Mouse (Mus musculus): Measurements from ENCODE around the gene Emc4. TPM values are rescaled to one million over a fixed set of nuclear protein-coding genes. Genes with fewer than 3 reads are reported as not detected.

The Emc4 gene
- total RNA-seq, 2 experiments from 2014 or later: 141 to 144 TPM

- no peak for DNase-seq (ENCODE audit: extremely low spot score in 1 of 2, low spot score in 1 of 2)
Measured at GRCm38 (mm10) chr2:112341117-112341516, 26.7 kb downstream of the Emc4 start.

- no peak for DNase-seq (ENCODE audit: extremely low spot score in 1 of 2, low spot score in 1 of 2)
Measured at GRCm38 (mm10) chr2:112339736-112340135, 28.1 kb downstream of the Emc4 start.

- no peak for DNase-seq (ENCODE audit: extremely low spot score in 1 of 2, low spot score in 1 of 2)
Measured at GRCm38 (mm10) chr2:112337211-112337610, 30.6 kb downstream of the Emc4 start.

- DNase-seq (ENCODE audit: extremely low spot score in 1 of 2, low spot score in 1 of 2): no peak
Measured at GRCm38 (mm10) chr2:112332051-112332898, 35.6 kb downstream of the Emc4 start.

- DNase-seq (ENCODE audit: extremely low spot score in 1 of 2, low spot score in 1 of 2): no peak
Measured at GRCm38 (mm10) chr2:112328069-112328777, 39.6 kb downstream of the Emc4 start.

- DNase-seq (ENCODE audit: extremely low spot score in 1 of 2, low spot score in 1 of 2): no peak
Measured at GRCm38 (mm10) chr2:112318905-112319304, 48.9 kb downstream of the Emc4 start.

GRCm38 (mm10) chr2:112318227-112318626 is 49.6 kb downstream of the Emc4 start:
- DNase-seq (ENCODE audit: extremely low spot score in 1 of 2, low spot score in 1 of 2): no peak

GRCm38 (mm10) chr2:112315638-112316037 is 52.2 kb downstream of the Emc4 start:
- no peak for DNase-seq (ENCODE audit: extremely low spot score in 1 of 2, low spot score in 1 of 2)

Other genes with a start within 250 kb of the Emc4 start
- not detected for gene Olfr1316, start 233.1 kb downstream of the Emc4 start, total RNA-seq (2021)
- not detected for gene Olfr1317, start 227.7 kb downstream of the Emc4 start, total RNA-seq (2021)
- not detected for gene Olfr1318, start 213.8 kb downstream of the Emc4 start, total RNA-seq (2021)
- 10 to 100 TPM; 78.7 to 95.6 TPM for gene Lpcat4, start 128.6 kb downstream of the Emc4 start, total RNA-seq (2021)
- not detected for gene Nutm1, start 108.7 kb downstream of the Emc4 start, total RNA-seq (2021)
- gene Nop10, start 106.1 kb downstream of the Emc4 start, total RNA-seq (2021): 10 to 100 TPM; 53.6 to 59.6 TPM
- gene Slc12a6, start 102.2 kb downstream of the Emc4 start, total RNA-seq (2021): 100 to 1,000 TPM in 1 of 2 experiments, 10 to 100 TPM in 1; 94.4 to 109 TPM
- gene Gm21985, start 101.7 kb downstream of the Emc4 start, total RNA-seq (2021): 1 to 10 TPM in 1 of 2 experiments, under 1 TPM in 1; 0.54 to 5.3 TPM
- gene Katnbl1, start 11.2 kb upstream of the Emc4 start, total RNA-seq (2021): 10 to 100 TPM; 10.4 to 12.5 TPM
- gene Emc7, start 87.0 kb upstream of the Emc4 start, total RNA-seq (2021): 10 to 100 TPM; 44.4 to 46.2 TPM
- 10 to 100 TPM in 1 of 2 experiments, 1 to 10 TPM in 1; 4.2 to 10.5 TPM for gene Chrm5, start 112.7 kb upstream of the Emc4 start, total RNA-seq (2021)
- 1 to 10 TPM; 8.1 to 9.5 TPM for gene Aven, start 124.9 kb upstream of the Emc4 start, total RNA-seq (2021)